Mouse (Mus musculus): ENCODE data around the gene Sgf29. TPM values are rescaled to one million over a fixed set of nuclear protein-coding genes. Genes with fewer than 3 reads are reported as not detected.
A peak's percentile ranks its signal among the peaks of the same experiment; 100 is the strongest.
"Not testable (repeated sequence)": the region's sequence is repeated elsewhere in the genome, so short reads cannot be mapped to it uniquely, and the experiment has no call there.

The Sgf29 gene
- total RNA-seq, 2 experiments from 2014 or later: 30.0 to 34.1 TPM

DNA sequence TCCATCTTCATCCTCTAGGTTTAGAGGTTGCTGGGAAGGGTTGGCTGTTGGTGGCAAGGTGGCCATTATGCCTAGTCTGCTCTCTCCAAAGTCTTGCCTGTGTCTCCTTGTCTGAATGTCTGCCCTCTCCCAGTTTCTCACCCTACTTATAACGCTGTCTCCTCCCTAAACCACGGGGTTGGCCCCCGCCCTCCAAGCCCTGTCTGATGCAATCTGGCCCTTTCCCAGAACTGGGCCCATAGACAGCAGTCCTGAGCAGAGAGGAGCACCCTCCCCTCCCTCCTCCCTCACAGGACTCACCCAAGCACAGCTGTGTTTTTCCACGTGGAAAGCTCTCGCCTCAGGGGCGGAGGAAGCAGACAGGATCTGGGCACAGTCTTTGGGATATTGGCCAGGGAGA is 23.7 kb upstream of the Sgf29 start:
- H3K4me3 ChIP-seq: peak overlapping the region; percentile 66
- DNase-seq: peak; percentile 92
- no peak for TF ChIP-seq CTCF (IDR thresholded peaks at IDR 0.05)
- H3K27ac ChIP-seq: peak overlapping the region; percentile 85
- intact Hi-C loops (cut with DNase I): no loop called here

DNA sequence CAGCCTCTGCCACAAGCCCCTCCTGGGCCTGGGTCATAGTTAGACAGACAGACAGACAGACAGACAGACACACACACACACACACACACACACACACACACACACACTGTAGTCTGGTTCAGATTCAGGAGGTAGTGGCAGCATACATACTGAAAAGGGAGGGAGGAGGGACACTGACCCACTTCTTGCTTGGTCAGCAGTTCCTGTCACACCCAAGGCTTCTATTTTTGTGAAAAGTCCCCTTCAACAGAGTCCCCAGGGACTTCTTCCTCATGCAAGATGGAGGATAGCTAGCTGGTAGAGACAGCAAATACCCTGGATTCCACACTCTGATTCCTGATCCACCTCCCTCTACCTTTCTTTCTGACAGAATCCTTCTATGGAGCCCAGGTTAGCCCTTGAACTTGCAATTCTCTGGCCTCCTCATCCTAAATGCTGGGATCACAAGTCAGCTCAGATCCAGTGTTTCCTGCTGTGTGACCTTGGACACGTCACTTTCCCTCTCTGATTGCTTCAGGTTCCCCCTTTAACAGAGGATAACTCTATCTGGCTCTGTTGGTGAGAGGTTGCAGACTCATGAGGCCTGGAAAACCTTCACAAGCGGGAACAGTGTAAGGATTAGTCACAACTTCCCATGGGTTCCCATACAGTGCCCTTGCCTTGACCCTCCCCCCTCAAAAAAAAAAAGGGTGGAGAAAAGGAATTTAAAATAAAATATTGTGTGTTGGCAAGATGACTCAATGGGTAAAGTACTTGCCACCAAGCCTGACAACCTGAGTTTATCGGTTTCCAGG is 23.1 kb upstream of the Sgf29 start:
- intact Hi-C loops (cut with DNase I): no loop called here
- DNase-seq: no peak
- TF ChIP-seq CTCF (IDR thresholded peaks at IDR 0.05): no peak
- Histone ChIP-seq H3K27ac (peak overlapping the region; percentile 85), H3K4me3 (no peak overlapping the region)

DNA sequence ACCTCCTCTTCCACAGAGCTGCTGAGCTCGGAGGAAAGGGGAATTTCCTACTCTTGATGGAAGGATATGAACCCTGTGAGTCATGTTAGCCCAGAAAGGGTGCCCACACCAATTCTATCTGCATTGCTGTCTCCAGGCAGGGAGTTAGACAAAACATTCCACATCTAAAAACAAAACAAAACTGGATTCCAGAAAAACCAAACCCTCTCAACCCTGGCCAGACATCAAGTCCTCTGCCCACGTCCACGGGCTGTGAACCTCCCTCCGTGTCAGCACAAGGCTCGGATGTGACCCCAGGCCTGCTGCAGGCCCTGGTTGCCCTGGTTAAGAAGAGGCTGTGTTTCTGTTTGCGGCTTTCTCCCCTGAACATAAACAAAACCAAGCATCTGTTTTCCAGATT is 21.0 kb upstream of the Sgf29 start:
- no peak for DNase-seq
- H3K27ac ChIP-seq: peak overlapping the region; percentile 75
- H3K4me3 ChIP-seq: no peak overlapping the region
- intact Hi-C loops (cut with DNase I): no loop called here
- no peak for TF ChIP-seq CTCF (IDR thresholded peaks at IDR 0.05)

DNA sequence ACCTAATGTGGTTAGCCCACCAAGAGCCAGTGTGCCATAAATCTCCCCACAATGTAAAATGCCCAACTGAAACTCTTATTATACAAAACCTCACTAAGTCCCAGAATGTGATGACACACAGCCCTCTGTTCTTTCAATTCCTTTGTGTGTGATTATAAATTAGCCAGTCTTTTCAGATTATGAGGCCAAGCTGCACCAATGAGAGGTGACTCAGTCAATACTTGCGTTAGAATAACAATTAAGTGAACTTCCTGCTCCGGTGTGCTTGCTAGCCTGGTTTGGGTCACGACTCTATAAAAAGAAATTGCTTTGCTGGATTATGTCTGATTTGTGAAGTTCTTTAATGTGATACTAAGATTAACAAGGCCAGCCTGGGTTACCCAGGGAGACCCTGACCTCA is 19.2 kb upstream of the Sgf29 start:
- no peak for TF ChIP-seq CTCF (IDR thresholded peaks at IDR 0.05)
- H3K4me3 ChIP-seq: no peak overlapping the region
- DNase-seq: no peak
- intact Hi-C loops (cut with DNase I): no loop called here
- no peak overlapping the region for H3K27ac ChIP-seq

DNA sequence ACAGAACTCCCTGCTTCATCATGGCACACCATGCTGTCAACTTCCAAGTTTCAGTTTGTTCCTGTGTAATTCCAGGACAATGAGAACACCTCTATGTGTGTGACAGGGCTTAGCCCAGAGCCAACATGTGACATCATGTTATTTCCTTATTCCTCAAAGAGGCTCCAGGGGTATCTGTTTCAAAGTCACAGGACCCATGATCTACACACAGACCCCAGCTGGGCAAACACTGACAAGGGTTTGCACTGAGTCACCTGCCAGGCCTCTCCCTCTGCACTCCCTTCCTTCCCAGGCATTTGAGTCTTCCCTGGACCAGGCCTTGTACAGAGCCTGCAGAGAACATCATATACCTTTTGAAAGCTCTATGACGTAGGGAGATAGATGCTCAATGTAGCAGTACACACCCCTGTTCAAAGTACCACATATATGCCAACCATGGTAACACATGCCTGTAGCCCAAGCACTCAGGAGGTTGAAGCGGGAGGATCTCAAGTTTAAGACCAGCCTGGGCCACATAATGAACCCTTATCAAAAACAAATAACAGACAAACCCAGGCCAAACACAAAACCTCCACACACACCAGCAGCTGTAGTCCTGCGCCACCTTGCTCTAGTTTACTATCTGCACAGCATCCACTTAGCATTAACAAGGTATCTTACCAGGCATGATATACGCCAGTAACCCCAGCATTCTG is 18.1 kb upstream of the Sgf29 start, which contains the start of gene Nupr1:
Gene Nupr1, minus strand, starts transcription at position 38 of the 695 bp plus-strand sequence.
- no peak within 1 kb of the TSS for H3K27ac ChIP-seq

DNA sequence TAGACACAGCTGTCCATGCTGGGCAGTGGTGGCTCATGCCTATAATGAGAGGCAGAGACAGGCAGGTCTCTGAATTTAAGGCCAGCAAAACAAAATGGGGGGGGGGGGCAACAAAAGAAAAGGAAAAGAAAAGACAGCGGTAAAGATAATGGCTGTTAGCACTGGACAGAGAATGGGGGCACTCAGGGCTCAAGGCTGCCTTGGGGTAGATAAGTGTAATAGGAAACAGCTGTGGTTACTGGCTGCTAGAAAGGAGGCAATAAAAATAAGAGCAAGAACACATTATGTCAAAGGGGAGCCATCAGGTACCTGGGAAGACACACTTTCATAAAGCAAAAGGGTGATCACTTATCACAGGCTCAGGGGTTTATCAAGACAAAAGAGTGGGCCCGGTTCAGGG is 16.6 kb upstream of the Sgf29 start:
- TF ChIP-seq CTCF (IDR thresholded peaks at IDR 0.05): no peak

More for the DNA sequence above, 18.1 kb upstream of the Sgf29 start, which contains the start of gene Nupr1:
- no peak within 1 kb of the TSS for H3K4me3 ChIP-seq
- no peak for DNase-seq
- TF ChIP-seq CTCF (IDR thresholded peaks at IDR 0.05): no peak
- intact Hi-C loops (cut with DNase I): no loop called here

DNA sequence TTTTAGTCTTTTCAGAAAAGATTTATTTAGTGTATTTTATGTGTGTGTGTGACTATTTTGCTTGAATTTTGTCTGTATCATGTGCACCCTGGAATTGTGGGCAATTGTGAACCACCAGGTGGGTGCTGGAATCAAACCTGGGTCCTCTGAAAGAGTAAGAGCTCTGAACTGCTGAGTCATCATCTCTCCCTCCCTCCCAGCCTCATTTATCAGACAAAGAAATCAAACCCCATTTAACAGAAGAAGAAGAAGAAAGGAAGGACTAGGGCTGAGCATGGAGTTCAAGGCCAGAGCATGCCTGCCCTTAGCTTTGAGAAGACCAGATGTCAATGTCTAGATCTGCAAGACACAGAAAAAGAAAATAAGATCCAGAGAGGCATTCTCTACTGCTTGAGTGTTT is 13.7 kb upstream of the Sgf29 start:
- no peak for TF ChIP-seq CTCF (IDR thresholded peaks at IDR 0.05)
- no peak for DNase-seq
- intact Hi-C loops (cut with DNase I): no loop called here
- Histone ChIP-seq H3K4me3 (no peak overlapping the region), H3K27ac (no peak overlapping the region)

More for the DNA sequence above, 16.6 kb upstream of the Sgf29 start:
- intact Hi-C loops (cut with DNase I): no loop called here
- no peak overlapping the region for H3K4me3 ChIP-seq
- H3K27ac ChIP-seq: no peak overlapping the region
- DNase-seq: no peak

DNA sequence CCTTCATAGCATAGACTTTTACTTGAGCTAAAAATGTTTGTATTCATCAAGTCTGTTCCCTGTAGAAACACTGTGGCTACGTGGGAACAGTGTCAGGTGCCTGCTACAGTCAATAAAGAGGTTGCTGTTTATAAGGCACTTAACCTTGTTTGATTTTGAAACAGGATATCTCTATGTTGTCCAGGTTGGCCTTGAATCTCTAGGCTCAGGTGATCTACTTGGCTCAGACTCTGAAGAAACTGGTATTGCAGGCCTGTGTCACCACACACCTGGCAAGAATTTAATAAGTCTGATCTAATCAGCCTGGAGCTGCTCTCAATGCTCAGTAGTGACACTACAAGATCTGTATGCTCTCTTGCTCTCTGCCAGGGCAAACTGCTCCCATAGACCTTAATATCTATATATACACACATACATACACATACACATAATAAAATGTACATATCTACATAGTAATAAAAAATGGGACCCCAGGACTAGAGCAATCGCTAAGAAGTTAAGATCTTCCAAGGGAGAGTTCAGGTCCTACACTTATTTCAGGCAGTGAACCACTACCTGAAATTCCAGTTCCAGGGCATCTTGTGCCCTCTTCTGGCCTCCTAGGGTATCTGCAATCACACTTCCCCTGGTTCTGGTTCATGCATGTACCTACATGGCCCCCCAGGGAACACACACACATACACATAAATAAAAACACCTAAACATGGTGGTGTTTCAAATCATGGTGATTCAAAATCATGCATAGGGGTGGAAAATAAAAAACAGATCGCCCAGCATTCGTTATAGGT is 12.2 kb upstream of the Sgf29 start:
- intact Hi-C loops (cut with DNase I): loop anchor here (1.0 to 2.0 kb wide), 2 partner anchors 50 to 58 kb away; no protein-coding TSS in a partner anchor
- no peak overlapping the region for H3K4me3 ChIP-seq
- TF ChIP-seq CTCF (IDR thresholded peaks at IDR 0.05): peak; percentile 79
- peak; percentile 30 for DNase-seq
- H3K27ac ChIP-seq: no peak overlapping the region

DNA sequence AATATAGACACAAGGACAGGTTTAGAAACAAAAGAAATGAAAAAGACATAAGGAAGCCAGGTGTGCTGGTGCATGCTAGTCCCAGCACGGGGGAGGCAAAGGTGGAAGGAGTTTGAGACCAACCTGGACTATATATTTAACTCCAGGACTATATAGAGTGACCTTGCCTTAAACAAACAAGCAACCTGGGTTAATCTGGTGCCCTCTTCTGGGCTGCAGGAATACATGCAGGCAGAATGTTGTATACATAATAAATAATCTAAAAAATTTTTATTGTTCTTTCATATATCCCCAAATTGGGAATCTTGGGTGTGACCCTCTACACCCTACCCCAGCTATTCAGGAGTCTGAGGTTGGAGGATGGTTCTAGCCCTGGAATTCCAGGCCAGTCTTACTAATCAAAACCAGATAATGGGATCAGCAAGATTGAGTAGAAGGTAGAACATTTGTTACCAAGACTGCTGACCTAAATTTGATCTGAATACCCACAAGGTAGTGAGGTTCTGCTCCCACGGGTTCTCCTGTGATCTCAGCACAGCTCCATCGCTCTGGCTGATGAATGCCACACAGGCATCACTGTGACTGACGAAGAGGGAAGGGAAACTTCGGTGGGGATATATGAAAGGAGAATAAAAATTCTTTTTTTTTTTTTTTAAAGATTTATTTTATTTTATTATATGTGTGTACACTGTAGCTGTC is 6.4 kb upstream of the Sgf29 start:
- H3K27ac ChIP-seq: no peak overlapping the region; the same call in 1 of the 2 replicates
- no peak overlapping the region for H3K4me3 ChIP-seq
- intact Hi-C loops (cut with DNase I): loop anchor here (1.0 kb wide), 1 partner anchor 51 kb away; no protein-coding TSS in a partner anchor
- no peak for DNase-seq
- peak; percentile 31; the same call in 1 of the 2 replicates for TF ChIP-seq CTCF (IDR thresholded peaks at IDR 0.05)

DNA sequence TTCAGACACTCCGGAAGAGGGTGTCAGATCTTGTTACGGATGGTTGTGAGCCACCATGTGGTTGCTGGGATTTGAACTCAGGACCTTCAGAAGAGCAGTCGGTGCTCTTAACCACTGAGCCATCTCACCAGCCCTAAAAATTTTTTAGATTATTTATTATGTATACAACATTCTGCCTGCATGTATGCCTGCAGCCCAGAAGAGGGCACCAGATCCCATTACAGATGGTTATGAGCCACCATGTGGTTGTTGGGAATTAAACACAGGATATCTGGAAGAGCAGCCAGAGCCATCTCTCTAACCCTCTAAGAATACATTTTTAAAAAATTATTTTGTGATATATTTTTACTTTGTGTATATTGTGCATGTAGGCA is 5.9 kb upstream of the Sgf29 start:
- not testable (repeated sequence) for DNase-seq, H3K4me3 ChIP-seq
- TF ChIP-seq CTCF (IDR thresholded peaks at IDR 0.05): peak; percentile 73
- H3K27ac ChIP-seq: peak overlapping the region; percentile 76; the same call in 1 of the 2 replicates
- intact Hi-C loops (cut with DNase I): loop anchor here (1.0 kb wide), 1 partner anchor 50 kb away; no protein-coding TSS in a partner anchor

DNA sequence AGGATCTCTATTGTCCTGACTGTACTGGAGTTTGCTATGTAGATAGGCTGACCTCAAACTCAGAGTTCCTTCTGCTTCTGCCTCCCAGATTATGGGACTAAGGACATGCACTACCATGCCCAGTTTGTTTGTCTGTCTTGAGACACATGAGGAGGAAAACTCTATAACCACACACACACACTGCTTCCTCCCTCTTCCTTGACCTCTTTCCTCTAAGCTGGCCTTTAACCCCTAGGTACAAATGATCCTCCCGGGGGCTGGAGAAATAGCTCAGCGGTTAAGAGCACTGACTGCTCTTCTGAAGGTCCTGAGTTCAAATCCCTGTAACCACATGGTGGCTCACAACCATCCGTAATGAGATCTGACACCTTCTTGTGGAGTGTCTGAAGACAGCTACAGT is 4.8 kb upstream of the Sgf29 start:
- intact Hi-C loops (cut with DNase I): no loop called here
- no peak for TF ChIP-seq CTCF (IDR thresholded peaks at IDR 0.05)
- peak overlapping the region; percentile 76 for H3K27ac ChIP-seq

DNA sequence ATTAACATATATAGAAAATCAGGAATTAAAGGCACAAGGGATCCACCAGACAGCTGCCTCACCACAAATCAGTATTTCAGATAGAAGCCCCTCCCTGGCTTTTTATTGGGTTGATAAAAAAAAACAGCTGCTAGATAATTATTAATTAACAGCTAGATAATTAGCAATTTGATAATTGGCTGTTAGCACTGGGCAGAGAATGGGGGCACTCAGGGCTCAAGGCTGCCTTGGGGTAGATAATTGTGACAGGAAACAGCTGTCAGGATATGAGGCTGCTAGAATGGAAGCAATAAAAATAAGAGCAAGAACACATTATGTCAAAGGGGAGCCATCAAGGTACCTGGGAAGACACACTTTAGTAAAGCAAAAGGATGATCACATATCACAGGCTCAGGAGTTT is 4.2 kb upstream of the Sgf29 start:
- no peak for DNase-seq
- intact Hi-C loops (cut with DNase I): no loop called here
- H3K4me3 ChIP-seq: no peak overlapping the region; the same call in 1 of the 2 replicates
- H3K27ac ChIP-seq: peak overlapping the region; percentile 76
- no peak for TF ChIP-seq CTCF (IDR thresholded peaks at IDR 0.05)

More for the DNA sequence above, 4.8 kb upstream of the Sgf29 start:
- H3K4me3 ChIP-seq: no peak overlapping the region
- no peak for DNase-seq
